Comparison of ENCODE assay signal across 19 mouse cellular contexts in the genomic region with DNA sequence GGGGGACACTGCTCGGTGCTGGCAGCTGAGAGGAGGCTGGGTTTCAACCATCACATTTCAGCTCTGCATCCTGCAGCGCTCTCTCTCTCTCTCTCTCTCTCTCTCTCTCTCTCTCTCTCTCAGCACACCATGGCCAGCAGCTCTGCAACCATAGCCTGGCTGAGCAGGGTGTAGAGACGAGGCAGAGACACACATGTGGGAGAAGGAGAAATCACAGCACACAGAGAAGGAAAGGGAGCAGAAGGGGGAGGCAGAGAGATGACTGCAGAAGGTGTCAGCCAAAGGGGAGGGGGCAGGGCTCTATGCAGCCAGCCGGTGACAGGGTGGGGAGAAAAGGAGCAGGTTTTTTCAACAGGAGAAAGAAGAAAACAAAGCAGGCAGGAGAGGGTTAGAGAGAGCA.
A peak's percentile ranks its signal among the peaks of the same experiment; 100 is the strongest.
DNase-seq lines count a peak whose midpoint lies in the region; ATAC-seq and TF ChIP-seq lines count a peak whose summit lies in the region.
"Had no signal": no experiment of that assay in that cellular context is flagged by ENCODE, and none has a peak within 500 bp of the region (broad histone marks: within the 10 kb centered on the region; RNA-seq: fewer than 3 reads in every experiment).

No protein-coding gene starts in this region.

- H3K9me3 ChIP-seq in hindbrain, embryonic 10.5 days, result no peaks in the 10 kb centered on the region
- no peaks in the 10 kb centered on the region for H3K9me3 ChIP-seq in hindbrain, embryonic 11.5 days (ENCODE audit: control insufficient read depth, low read length)
- no peaks in the 10 kb centered on the region for H3K9me3 ChIP-seq in hindbrain, embryonic 13.5 days
- no peaks in the 10 kb centered on the region for H3K9me3 ChIP-seq in midbrain, embryonic 16.5 days (replicated peaks; ENCODE audit: control insufficient read depth, low read length, poor library complexity, severe bottlenecking)
- H3K9me3 ChIP-seq: embryonic facial prominence, embryonic 15.5 days; intestine, embryonic 15.5 days; megakaryocyte, embryonic 14.5 days had no signal

- no peak for DNase-seq in hindbrain, embryonic 10.5 days (ENCODE audit: low spot score)
- DNase-seq in hindbrain, embryonic 11.5 days (ENCODE audit: low spot score), result no peak
- peak; percentile 35 for DNase-seq in brain, embryonic 14.5 days (ENCODE audit: low read depth)
- DNase-seq in spleen, postnatal 4 days (ENCODE audit: low spot score in 2 of 2), result no peak
- no peak for DNase-seq in urinary bladder, postnatal 4 days (ENCODE audit: low spot score in 2 of 2)
- DNase-seq: adrenal gland, postnatal 36 days; cerebellum, adult 9-11 months; gastrocnemius, postnatal 36 days; liver; liver, postnatal 0 days; lung, postnatal 14 days; thymus, adult 18-20 months had no signal

- no peak for TF ChIP-seq POLR2A in brain, embryonic 14.5 days (IDR thresholded peaks at IDR 0.05; ENCODE audit: borderline replicate concordance, extremely low read depth, insufficient read depth, insufficient read length, poor library complexity, severe bottlenecking)

- no peak for ATAC-seq in hindbrain, embryonic 11.5 days (ENCODE audit: low FRiP score)
- no peak for ATAC-seq in hindbrain, embryonic 13.5 days (ENCODE audit: low FRiP score)
- ATAC-seq in midbrain, embryonic 16.5 days, result peak; percentile 42; the same call in 1 of the 2 replicates
- ATAC-seq: intestine, embryonic 15.5 days; liver, postnatal 0 days; Patski had no signal

- H3K4me1 ChIP-seq in hindbrain, embryonic 10.5 days (replicated peaks), result peaks cover 13% of the 10 kb centered on the region
- no peaks in the 10 kb centered on the region for H3K4me1 ChIP-seq in hindbrain, embryonic 11.5 days (replicated peaks; ENCODE audit: control insufficient read depth, insufficient read depth, low read length)
- peaks cover 22% of the 10 kb centered on the region for H3K4me1 ChIP-seq in hindbrain, embryonic 13.5 days (replicated peaks)
- peaks cover 14% of the 10 kb centered on the region for H3K4me1 ChIP-seq in midbrain, embryonic 16.5 days (ENCODE audit: control insufficient read depth, insufficient read depth, low read length)
- H3K4me1 ChIP-seq: embryonic facial prominence, embryonic 15.5 days; intestine, embryonic 15.5 days; megakaryocyte, embryonic 14.5 days had no signal

- no peaks in the 10 kb centered on the region for H3K36me3 ChIP-seq in hindbrain, embryonic 10.5 days
- no peaks in the 10 kb centered on the region for H3K36me3 ChIP-seq in hindbrain, embryonic 11.5 days (ENCODE audit: control insufficient read depth, insufficient read depth, low read length)
- H3K36me3 ChIP-seq in hindbrain, embryonic 13.5 days, result no peaks in the 10 kb centered on the region
- H3K36me3 ChIP-seq in midbrain, embryonic 16.5 days (ENCODE audit: control insufficient read depth, insufficient read depth, low read length), result no peaks in the 10 kb centered on the region
- H3K36me3 ChIP-seq: embryonic facial prominence, embryonic 15.5 days; intestine, embryonic 15.5 days had no signal

- no peak overlapping the region for H3K4me3 ChIP-seq in hindbrain, embryonic 10.5 days
- H3K4me3 ChIP-seq in hindbrain, embryonic 11.5 days (ENCODE audit: low read depth, low read length), result no peak overlapping the region
- no peak overlapping the region for H3K4me3 ChIP-seq in hindbrain, embryonic 13.5 days
- no peak overlapping the region for H3K4me3 ChIP-seq in midbrain, embryonic 16.5 days (ENCODE audit: low read depth, low read length)
- H3K4me3 ChIP-seq: embryonic facial prominence, embryonic 15.5 days; intestine, embryonic 15.5 days; megakaryocyte, embryonic 14.5 days had no signal

- H3K27ac ChIP-seq in hindbrain, embryonic 10.5 days, result peak overlapping the region; percentile 29; the same call in 1 of the 2 replicates
- no peak overlapping the region for H3K27ac ChIP-seq in hindbrain, embryonic 11.5 days (ENCODE audit: low read depth, low read length)
- H3K27ac ChIP-seq in hindbrain, embryonic 13.5 days, result peak overlapping the region; percentile 74
- H3K27ac ChIP-seq in midbrain, embryonic 16.5 days (ENCODE audit: low read length), result no peak overlapping the region
- H3K27ac ChIP-seq: embryonic facial prominence, embryonic 15.5 days; intestine, embryonic 15.5 days had no signal

- H3K4me2 ChIP-seq in hindbrain, embryonic 11.5 days (replicated peaks; ENCODE audit: low read depth, low read length), result no peak overlapping the region
- H3K4me2 ChIP-seq in hindbrain, embryonic 13.5 days, result no peak overlapping the region
- H3K4me2 ChIP-seq in midbrain, embryonic 16.5 days (ENCODE audit: low read length), result no peak overlapping the region
- H3K4me2 ChIP-seq: embryonic facial prominence, embryonic 15.5 days; heart, embryonic 11.5 days; intestine, embryonic 15.5 days had no signal

- WGBS in hindbrain, embryonic 10.5 days, result 50% methylated on average over 4 of the region's 4 CpGs
- WGBS in hindbrain, embryonic 11.5 days, result 32% methylated on average over 4 of the region's 4 CpGs
- WGBS in hindbrain, embryonic 13.5 days, result 35% methylated on average over 4 of the region's 4 CpGs
- 28% methylated on average over 4 of the region's 4 CpGs for WGBS in midbrain, embryonic 16.5 days

- H3K27me3 ChIP-seq in hindbrain, embryonic 10.5 days (ENCODE audit: insufficient read depth, poor library complexity, severe bottlenecking), result no peaks in the 10 kb centered on the region
- H3K27me3 ChIP-seq in hindbrain, embryonic 11.5 days (ENCODE audit: control insufficient read depth, insufficient read depth, low read length), result no peaks in the 10 kb centered on the region
- H3K27me3 ChIP-seq in hindbrain, embryonic 13.5 days, result peaks cover 4% of the 10 kb centered on the region; the same call in 1 of the 2 replicates
- H3K27me3 ChIP-seq in midbrain, embryonic 16.5 days (ENCODE audit: control insufficient read depth, insufficient read depth, low read depth, low read length), result no peaks in the 10 kb centered on the region
- H3K27me3 ChIP-seq: embryonic facial prominence, embryonic 15.5 days; intestine, embryonic 15.5 days; megakaryocyte, embryonic 14.5 days had no signal

- no peak for TF ChIP-seq CTCF in brain, embryonic 14.5 days (IDR thresholded peaks at IDR 0.05; ENCODE audit: borderline replicate concordance, extremely low read depth, insufficient read depth, insufficient read length)

- H3K9ac ChIP-seq in hindbrain, embryonic 11.5 days (ENCODE audit: low read depth, low read length), result no peak overlapping the region
- H3K9ac ChIP-seq in hindbrain, embryonic 13.5 days, result no peak overlapping the region
- no peak overlapping the region for H3K9ac ChIP-seq in midbrain, embryonic 16.5 days (ENCODE audit: low read depth, low read length)
- H3K9ac ChIP-seq: embryonic facial prominence, embryonic 15.5 days; intestine, embryonic 15.5 days; liver, postnatal 0 days had no signal

Comparison
In these comparisons a context has a peak if more than half of its experiments do, and no peak if none do; other contexts are left out.
1. H3K27ac ChIP-seq: peak in hindbrain, embryonic 10.5 days (single experiment) and hindbrain, embryonic 13.5 days (single experiment); none in hindbrain, embryonic 11.5 days (single experiment) and midbrain, embryonic 16.5 days (single experiment).